Mouse (Mus musculus): ENCODE results near the gene Selenop.

GRCm38 (mm10) chr15:3293477-3293876 lies 25.1 kb downstream of the Selenop start:
- TF ChIP-seq POLR2A (IDR thresholded peaks at IDR 0.05; ENCODE audit: borderline replicate concordance, control insufficient read depth, low read depth, low read length) (no peak), CTCF (IDR thresholded peaks at IDR 0.05; ENCODE audit: control insufficient read depth, insufficient read depth, low read length) (no peak)

Data from bone marrow, adult 2 months (tissue).